Mouse (Mus musculus) urinary bladder, postnatal 4 days (tissue): ENCODE results near the gene Asns.

Experiments
- DNase-seq, 2 experiments: peaks; one replicate each; pipeline ENCODE4 v3.0.0; 2021 to 2022; ENCODE audit warnings: low spot score in 2 of 2

Asns gene

DNA sequence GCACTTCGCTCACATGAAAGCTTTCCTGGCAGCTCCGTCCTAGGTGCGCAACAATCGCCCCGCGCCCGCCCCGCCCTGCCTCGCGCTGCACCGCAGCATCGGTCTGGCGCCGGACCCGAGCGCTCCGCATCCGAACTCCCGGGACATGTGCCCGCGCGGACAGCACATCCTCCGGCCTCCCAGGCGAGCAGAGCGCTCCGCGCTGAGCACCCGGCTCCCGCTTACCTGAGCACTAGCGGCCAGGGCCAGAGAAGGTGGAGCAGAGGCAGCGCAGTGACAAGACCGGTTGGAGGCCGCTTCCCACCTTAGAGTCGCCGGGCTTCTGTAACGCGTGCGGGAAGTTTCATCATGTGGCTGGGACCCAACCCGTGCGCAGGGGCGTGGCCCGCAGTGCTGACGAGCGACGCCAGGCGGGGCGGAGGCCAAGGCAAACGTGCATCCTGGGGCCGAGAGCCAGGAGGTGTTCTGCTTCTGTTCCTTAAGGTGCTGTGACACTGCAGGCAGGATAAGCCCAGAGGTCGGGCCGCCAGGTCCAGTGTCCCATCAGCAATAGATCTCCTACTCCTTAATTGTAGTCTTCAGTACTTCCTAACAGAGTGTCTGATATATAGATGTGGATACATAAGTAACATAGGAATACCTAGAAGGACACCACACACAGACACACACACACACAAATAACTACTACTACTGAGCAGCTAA is at the start of gene Asns:
Asns (minus strand) TSS at position 371 of the 702 bp plus-strand sequence.
- peak; percentile 55 to 71 for DNase-seq

DNA sequence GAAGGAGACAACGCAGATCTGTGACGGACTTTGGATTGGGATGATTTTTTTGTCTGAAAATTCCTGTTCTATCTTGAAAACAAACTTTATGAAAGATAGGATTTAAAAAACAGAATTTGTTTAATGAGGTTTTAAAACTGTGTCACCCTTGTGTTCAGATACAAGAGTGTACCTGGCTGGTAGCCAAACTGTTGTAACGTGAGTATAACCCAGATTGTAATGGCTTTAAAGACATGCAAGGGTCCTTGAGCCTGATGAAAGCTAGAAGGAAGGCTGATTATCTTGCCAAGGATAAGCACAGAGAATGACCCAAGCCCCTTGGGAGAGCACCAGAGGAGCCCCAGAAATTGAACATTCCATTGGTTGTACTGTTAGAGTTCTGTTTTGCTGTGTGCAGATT is 48.7 kb upstream of the Asns start:
- DNase-seq = no peak

DNA sequence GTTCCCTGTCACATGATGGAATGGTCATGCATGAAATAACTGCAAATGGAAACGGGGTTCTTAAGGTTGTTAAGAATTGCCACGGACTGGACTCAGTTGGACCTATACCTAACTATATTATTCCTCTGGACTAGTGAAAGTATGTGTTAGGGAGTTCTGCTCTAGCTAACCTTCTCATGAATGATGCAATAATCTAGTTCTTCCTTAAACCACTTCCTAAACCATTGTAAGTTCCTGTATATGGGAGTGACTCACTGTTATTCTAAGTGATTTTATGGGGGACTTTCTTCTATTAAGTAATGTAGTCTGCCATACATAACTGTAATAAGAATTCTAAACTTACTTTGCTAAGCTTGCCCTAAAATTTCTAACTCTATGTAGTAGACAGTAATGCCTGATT is 44.8 kb upstream of the Asns start:
- DNase-seq = no peak

DNA sequence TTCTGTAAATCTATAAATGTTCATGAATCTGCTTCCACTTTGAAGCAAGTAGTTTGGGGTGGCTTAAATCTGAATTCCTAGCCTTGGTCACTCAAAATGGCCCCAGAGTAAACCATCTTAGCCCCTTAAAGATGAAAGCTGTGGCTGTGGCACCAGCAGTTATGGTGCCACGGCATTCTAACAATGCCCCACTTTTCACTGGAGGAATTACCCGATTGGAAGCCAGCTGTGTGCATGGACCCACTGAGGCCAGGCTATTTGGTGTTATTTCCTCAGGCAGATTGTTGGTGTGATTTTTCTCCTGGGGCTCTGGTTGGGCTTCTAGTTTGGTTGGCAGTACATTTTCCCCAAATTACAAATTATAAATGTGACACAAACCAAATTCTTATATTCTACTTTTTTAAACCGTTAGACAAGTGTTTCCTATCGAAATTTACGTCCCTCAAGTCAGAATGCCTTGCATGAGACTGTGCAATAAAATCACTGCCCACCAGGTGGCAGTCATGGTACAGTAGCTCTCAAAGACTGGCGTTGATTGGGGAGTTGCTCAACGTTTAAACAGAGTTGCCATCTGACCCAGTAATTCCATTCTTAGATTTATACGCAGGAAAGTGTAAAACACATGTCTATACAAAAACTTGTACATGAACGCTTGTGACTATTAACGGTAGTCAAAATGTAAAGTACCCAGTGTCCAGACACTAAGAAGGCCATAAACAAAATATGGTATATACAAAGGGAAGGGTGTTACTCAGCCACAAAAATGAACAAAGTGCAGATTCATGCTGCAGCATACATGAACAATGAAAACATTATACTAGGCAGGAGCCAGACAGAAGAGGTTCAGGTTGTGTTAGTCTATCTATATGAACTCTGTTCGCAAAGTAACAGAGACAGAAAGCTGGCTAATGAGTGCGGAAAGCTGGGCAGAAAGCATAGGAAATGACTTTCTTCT is 40.0 kb upstream of the Asns start:
- peak; percentile 71 to 89 for DNase-seq

DNA sequence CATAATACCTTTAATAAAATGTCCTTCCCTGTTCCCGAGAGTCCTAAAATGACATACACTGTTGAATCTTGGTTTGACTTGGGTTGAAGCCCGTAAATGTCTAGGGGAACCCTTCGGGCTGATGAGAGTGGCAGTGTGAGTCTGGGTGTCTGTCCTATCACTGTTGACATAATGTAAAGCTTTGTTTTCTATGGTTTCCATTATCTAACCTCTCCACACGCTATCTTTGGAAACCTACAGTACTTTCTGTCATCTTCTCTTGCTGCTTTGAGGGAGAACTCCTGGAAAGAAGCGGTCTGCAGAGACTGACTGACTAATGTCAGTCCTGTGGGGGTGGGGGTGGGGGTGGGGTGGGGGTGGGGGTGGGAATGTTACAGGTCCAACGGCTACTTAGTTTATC is 39.0 kb upstream of the Asns start:
- DNase-seq = no peak

DNA sequence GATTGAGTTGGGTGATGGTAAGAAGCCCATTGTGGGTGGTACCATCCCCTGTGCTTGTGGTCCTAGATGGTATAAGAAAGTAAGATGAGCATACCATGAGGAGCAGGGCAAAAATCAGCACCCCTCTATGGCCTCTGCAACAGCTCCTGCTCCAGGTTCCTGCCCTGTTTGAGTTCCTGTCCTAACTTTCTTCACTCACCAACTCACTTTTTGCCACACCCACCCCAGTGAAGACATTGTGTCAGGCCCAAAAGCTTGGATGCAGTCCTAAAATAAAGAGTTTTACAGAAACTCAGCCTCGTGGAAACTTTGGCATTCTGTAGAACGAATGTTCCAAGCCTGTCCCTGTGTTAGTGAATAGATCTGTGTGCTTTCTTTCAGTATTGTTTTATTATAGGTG is 36.1 kb upstream of the Asns start:
- DNase-seq = no peak

DNA sequence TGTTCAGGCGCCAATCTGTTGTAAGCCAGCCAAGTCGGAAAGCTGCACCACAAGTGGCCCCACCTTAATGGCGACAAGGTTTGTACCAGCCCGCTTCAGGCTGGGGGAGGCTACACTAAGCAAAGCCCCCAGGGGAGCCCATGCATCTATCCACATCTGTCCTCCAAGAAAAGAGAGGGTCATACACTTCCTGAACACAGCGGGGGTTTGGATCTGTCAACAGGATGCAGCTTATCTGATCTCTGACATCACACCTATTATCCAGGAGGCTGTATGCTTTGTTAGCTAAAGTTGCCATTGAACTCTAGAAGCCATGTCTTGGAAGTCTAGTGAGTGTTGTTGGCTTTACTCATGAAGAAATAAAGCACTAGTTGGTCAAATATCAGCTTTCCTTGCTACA is 35.2 kb upstream of the Asns start:
- DNase-seq = no peak

DNA sequence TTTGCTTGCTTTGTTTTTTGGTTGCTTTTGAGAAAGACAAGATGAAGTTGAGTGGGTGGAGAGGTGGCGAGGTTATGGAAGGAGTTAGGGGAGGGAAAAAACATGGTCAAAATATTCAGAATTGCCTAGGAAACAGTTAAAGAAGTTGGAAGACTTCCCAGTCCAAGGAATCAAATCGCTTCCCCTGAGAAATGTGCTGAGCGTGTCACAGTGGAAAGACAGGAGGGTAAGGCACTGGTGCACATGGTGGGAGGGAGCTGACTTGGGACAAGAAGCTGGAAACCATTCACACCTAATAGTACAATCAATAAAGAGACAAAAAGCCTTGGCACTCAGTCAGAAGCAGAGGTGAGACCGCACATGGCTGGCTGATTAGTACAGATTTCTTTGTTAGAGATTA is 23.2 kb upstream of the Asns start:
- DNase-seq = no peak

DNA sequence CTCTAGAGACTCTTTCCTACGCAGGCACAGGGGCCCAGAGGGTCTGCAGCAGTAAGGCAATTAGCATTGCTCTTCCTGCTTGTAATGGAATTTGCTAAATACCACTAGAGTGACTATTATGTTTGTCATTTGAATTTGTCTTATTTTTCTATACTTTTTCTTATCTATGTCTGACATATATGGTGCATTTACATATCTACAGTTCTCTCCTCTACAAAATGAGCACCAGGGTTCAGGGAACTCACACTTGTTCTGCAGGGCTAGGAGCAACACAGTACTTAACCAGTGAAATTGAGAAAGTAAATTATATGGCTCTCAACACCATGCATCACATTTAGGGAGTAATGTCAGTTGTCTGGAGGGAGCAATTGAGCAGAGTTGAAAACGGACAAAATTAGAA is 21.2 kb upstream of the Asns start:
- no peak for DNase-seq

DNA sequence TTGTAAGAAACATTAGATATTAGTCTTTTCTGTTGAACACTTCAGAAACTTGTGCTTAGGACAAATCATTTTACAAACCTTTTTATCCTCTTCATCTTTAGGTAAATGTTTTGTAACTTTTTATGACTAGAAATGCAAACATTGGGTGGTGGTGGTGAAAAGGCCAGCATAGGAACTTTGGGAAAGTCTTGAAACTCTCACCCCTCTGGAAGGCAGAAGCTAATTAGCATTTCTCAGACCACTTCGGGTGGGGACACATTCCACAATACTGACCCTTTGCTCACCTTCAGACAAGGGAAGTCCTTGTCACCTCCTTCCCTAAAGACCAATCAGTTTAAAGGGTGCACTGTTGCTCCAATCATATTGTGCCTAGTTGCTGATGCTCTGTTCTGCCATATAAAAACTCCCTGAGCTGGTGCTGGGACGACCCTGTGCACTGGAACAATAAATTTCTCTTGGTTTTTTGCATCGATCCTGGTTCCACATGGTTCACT is 18.8 kb upstream of the Asns start:
- no peak for DNase-seq

DNA sequence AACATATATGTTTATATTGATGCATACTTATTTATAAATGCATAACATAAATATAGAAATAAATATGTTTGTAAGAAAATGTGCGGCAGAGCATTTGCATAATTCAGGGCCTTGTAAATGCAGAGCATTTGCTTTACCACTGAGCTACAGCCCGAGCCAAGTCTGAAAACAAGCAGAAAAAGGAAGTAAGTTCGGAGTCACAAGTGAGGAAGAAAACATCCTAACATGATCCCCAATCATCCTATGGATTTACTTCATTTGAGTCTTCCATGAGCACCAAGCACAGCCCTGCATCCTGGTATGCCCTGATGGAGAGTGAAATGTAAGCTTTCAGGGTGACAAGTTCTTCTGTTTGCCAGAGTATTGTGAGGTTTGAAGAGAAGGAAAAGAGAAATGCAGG is 15.2 kb upstream of the Asns start:
- DNase-seq = no peak

DNA sequence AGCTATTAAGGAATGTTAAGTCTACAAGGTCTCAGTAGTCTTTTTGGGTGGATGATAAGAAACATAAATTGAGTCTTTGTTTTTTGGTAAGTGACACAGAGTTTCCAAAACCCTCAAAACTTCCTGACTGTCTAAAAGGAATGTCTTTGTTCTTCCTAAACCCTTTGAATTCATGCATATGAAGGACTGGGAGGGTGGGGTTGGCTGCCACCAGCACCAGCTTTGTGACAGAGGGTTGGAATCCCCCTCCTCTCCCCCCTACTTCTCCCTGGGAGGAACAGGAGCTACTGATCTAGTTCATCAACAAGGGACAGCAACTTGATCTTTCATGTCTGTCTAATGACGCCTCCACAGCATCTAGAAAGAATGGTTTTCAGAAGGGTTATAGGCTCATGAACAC is 13.7 kb upstream of the Asns start:
- DNase-seq = no peak

DNA sequence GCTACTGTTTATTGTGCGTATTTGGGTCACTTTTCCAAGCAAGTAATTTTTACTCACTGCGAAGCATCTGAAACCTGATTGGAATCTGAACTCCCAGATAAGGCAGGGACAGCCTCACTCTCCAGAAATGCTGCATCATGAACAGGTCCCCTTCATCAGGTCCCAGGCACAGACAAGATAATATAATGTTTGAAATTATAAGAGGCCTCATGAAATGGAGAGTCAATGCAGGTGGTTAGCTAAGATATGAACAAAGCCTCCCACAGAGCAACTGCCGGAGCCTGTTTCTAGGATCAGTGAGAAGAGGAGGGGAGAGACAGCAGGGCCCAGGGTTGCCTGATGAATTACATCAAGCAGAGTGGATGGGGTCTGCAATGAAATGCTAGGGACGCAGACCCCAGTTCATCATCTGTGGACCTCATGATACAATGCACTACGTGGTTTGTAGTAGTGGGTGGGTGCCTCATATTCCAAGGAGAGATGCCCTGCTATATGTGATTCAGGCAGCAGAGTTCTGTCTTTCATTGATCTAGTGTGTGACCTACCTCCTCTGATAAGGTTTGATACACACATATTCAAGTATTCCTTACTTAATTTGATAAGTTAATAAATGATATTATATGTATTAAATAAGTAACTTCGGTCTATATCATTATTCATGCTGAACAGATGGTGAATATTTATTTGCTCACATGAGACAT is 5.1 kb upstream of the Asns start:
- no peak for DNase-seq

DNA sequence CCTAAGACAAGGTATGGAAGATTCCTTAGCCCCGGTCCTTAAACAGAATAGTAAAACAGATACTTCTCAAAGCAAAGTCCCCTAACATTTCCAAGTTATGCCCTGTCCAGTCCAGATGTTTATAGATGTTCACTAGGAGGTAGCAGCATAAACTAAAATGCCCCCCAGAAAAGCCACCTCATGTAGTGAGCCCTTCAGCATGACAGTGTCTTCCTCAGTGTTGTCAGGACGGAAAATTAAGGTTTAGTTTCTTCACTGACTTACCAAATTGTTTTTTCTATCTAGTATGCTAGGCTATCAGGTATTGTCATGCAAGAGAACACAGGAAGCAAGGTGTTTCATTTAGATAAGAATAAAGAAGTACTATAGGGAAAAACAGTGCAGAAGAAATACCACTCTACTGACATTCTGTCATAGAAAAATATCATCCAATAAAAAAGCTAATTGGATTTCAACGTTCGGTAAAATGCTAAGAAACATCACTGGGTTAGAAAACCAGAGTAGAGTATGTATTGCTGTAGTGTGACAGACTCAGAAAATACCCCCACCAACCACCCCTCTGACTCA is 4.1 kb upstream of the Asns start:
- no peak for DNase-seq

DNA sequence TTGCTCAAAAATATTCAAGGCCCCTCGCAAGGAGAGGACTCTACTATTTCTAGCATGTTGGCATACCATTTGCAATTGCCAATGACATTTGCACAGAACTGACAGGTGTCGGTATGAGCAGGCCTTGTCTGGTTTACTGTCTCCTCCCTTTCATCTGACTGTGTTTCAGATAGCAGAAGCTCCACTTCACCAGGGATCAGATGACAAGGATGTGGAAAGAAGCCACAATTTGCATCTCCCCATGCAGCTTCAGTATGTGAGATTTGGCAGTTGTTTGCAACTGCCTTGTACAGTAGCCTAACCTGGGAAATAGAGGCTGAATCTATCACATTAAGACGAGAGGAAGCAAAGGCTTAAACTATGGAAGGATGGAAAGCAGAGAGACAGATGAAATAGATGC is 3.6 kb upstream of the Asns start:
- DNase-seq = no peak

DNA sequence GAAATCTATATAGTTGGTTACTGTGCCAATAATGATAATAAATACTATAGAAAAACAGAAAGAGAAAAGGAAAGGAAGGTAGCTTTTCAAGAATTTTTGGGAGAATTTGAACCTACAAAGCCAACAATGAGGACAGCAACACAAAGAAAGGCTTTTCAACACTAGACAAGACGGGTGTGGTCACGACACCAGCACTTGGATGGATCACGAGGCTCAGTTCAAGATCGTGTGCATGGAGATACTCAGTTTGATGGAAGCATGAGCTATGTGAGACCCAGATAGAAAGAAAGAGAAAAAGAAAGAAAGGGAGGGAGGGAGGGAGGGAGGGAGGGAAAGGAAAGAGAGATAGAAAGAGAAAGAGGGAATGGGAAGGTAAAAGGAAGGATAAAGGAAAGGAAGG is 2.8 kb upstream of the Asns start:
- DNase-seq = no peak

DNA sequence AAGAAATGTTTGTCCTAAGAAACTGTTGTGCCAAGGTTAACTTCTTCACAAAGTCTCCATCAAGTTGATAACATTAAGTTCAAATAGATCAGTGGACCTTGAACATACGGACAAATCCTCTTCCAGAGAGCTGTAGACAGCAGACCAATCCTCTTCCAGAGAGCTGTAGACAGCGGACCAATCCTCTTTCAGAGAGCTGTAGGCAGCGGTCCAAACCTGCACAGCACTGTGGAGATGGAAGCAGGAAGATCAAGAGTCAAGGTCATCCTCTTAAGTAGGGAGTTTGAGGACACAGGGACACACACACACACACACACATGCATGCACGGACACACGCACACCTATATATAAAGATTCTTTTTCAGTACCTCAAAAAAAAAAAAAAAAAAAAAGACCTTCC is 612 bp upstream of the Asns start:
- DNase-seq = no peak

DNA sequence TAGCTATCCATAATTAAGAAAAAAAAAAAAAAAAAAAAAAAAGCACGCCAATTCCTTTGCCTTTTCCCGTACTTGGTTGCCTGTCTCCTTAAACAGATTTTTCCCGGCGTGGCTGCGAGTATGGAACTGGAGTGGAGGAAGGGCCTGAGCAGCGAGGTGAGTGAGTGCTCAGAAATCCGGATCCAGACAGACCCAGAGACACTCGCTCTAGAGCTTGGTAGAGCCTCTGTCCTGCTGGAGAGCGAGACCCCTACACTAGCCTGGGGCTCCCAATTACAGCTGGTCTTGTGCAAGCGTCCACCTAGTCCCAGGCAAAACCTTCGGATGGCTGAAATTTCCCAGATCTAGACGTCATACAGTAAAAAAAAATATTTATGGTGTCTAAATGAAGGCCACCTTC is 603 bp downstream of the Asns start:
- DNase-seq = no peak

DNA sequence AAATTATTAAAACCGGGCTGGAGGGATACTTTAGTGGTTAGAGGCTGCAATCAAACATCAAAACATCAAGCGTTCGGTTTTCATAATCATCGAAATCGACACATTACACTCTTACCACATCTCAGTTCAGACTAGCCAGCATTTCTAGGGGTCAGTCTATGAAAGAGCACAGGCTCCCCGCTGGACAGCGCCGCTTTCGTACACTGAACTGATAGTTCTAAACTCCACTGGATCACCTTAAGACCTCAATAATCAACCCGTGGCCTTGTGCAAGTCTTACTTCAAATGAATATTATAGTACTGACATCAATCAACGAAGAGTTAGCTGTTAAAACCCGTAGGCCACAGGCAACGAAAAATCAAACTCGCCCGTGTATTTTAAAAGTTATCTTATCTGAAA is 1.0 kb downstream of the Asns start:
- no peak for DNase-seq

DNA sequence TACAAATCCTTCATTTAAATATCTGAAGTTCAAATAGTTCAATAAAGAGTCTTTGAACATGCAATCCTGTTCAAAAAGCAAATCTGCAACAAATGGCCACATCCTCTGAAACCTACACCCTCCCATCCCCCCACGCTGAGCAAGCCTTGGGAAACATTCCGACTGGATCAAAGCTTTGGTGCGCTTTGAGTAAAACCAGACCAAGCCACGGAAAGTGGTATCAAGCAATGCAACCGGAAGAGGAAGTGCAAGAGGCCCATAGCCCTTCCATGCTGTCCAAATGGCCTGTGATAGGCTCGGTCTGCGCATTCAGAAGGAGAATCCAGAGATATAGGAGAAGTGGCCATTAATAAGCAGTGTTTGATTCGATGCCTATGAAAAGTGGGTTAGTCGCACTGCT is 2.6 kb downstream of the Asns start:
- no peak for DNase-seq

DNA sequence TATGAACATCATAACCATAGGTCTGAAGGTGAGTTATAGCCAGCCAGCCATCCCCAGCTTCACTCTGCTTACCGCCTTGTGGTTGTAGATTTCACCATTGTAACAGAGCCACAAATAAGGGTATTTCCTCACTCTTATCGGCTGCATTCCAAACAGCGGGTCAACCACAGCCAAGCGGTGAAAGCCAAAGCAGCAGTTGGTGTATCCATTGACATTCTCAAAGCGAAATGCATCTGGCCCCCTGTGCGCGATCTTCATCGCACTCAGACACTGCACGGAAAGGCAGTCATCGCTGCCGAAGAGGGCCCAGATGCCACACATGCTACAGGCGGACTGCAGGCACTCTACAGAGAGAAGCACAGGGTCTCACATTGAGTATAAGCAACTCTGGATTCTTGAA is 3.9 kb downstream of the Asns start:
- no peak for DNase-seq

DNA sequence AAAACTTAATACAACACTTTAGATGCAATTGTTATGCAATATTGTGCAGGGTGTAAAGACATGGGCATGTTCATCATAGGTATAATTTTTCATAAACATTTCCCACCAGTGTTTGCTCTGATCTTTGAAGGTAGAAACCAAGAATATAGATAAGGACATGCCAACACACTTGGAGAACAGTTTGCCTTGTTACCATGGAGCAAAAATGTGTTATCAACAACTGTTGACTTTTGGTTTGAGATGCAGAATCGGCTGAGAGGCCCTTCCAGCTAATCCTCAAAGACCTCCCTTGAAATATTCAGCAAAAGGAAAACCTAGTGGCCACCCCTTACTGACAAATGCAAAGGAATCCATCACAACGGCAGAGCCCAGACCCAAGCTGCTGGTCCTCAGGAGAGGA is 7.0 kb downstream of the Asns start:
- DNase-seq = no peak
